Mouse (Mus musculus) layer of hippocampus, adult 2 months (tissue): ENCODE measurements at regions not wholly inside any gene's neighbourhood (a gene's known extent, or its start where the extent isn't known, plus 50 kb on each side); places are given as distances from the start of the nearest gene placed in this dataset.
A peak's percentile ranks its signal among the peaks of the same experiment; 100 is the strongest.

Experiments used
- DNase-seq, 2 experiments: peaks; one replicate each; pipeline ENCODE4 v3.0.0; 2022; ENCODE audit warnings: low spot score in 2 of 2
- H3K27ac ChIP-seq: fragments of 200-600 bp; 2 replicates; pipeline ENCODE4 v1.8.1; 2022
- H3K4me3 ChIP-seq: fragments of 200-600 bp; 2 replicates; pipeline ENCODE4 v1.8.1; 2022; ENCODE audit warnings: mild to moderate bottlenecking
- CTCF ChIP-seq: fragments of 200-600 bp; conservative IDR thresholded peaks from 2 replicates; pipeline ENCODE4 v1.8.1; 2022; ENCODE audit warnings: antibody characterized with exemption, mild to moderate bottlenecking, moderate library complexity

- no peak for TF ChIP-seq CTCF
- Histone ChIP-seq H3K4me3 (no peak overlapping the region), H3K27ac (no peak overlapping the region)
- no peak for DNase-seq
These were observed 206.7 kb upstream of the Eci2 start for GRCm38 (mm10) chr13:35233636-35234035.

GRCm38 (mm10) chr13:35241443-35241842 lies 214.5 kb upstream of the Eci2 start:
- Histone ChIP-seq H3K4me3 (no peak overlapping the region), H3K27ac (no peak overlapping the region)
- peak; percentile 23 to 27 for DNase-seq
- TF ChIP-seq CTCF: no peak

DNA sequence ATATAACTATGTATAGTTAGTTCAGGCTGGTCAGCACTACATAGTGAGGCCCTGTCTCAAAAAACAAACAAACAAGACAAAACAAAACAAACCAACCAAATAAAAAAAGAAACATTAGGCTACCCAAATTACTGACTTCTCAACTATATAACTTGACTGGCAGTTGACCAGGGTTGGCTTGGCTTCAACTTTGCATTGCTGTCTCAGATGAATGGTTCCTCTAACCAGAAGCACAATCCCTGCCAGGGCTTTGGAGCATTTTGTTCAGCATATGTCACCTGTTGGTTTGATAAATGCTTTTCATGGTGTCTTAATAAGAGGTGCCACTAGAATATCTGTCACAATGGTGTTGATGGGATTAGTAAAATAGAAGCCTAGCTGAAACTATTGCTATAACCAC lies 217.1 kb upstream of the Eci2 start:
- Histone ChIP-seq H3K4me3 (no peak overlapping the region), H3K27ac (no peak overlapping the region)
- TF ChIP-seq CTCF: no peak
- no peak for DNase-seq

DNA sequence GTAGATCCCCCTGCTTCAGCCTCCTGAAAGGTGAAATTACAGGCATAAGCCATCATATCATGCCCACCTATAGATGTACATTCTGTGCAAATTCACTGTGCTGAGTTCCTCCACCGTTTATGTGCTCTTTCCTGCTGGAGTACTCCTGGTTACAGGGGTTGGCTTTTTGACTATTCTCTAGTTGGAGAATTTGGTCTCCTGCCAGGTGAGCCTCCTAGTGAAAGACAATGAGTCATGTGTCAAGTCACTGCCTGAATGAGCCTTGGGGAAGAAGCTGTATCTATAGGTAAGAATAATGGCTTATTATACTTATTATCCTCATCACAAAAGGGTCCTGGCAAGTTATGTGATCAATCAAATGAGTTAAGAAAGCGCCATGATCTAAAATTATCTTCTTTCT lies 230.5 kb upstream of the Eci2 start:
- no peak overlapping the region for H3K27ac ChIP-seq
- no peak for DNase-seq
- no peak for TF ChIP-seq CTCF
- no peak overlapping the region for H3K4me3 ChIP-seq

GRCm38 (mm10) chr13:35258720-35259119 lies 231.8 kb upstream of the Eci2 start:
- no peak for DNase-seq
- no peak overlapping the region for H3K4me3 ChIP-seq
- no peak for TF ChIP-seq CTCF
- H3K27ac ChIP-seq: no peak overlapping the region

DNA sequence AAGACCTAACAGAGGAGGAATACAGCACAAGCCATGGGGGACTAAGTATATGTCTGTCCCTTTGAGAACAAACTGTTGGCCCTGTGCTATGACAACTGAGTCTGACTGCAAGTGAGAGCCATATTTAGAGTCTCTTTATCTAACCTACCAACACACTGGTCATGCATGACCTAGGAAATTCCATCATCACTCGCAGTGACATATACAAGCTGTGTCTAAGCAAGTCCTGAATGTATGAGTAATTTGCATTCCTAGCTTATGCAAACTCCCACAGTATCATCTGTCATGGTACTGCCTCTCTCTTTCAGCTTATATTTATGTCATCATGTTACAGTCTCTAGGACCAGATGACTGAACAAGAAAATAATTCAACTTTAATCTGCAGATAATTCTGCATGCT lies 257.1 kb upstream of the Eci2 start:
- no peak for TF ChIP-seq CTCF
- Histone ChIP-seq H3K4me3 (no peak overlapping the region), H3K27ac (no peak overlapping the region)
- no peak for DNase-seq

DNA sequence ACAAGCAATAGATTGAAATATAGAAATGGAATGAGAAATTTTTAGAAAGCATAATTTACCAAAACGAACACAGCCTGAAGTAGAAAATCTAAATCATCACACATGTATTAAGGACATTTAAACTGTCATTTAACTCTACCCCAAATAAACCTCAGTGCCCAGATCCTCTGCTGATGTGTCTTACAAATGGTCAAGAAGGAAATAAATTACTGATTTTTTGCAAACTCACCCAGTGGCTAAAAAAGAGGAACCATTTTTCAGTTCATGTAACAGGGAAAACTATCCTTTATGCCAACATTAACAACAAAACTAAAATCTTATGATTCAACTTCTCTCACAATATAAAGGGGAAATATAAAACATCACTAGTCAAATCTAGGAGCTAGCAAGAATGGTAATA lies 275.2 kb upstream of the Eci2 start:
- no peak for DNase-seq
- TF ChIP-seq CTCF: no peak
- H3K27ac ChIP-seq: no peak overlapping the region
- H3K4me3 ChIP-seq: no peak overlapping the region

GRCm38 (mm10) chr13:35316772-35317171 lies 289.9 kb upstream of the Eci2 start:
- H3K27ac ChIP-seq: no peak overlapping the region
- H3K4me3 ChIP-seq: no peak overlapping the region
- TF ChIP-seq CTCF: peak; percentile 33
- no peak for DNase-seq

DNA sequence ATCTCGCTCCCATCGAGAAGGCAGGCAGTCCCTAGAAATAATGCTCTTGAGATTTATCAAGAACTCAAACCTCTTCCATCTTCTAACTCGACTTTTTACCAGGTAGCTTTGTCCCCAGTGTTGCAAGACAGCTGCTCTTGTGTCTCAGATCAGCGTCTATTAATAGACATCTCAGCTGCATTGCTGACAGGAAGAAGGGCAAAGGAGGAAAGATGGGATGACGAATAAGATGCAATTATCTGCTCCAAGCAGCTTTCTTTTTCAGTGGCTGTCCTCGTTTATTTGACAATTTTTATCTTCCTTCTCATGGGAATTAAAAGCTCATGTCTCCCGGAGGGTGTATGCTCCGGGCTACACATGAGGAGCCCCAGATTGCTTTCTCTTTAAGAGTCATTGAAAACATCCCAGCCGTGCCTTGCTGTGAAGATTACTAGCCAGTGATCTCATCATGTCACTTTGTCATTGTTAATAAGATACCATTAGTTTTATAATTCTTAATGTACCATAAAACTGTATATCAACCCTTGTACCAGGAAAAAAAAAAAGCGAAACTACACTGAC lies 299.9 kb upstream of the Eci2 start:
- TF ChIP-seq CTCF: no peak
- no peak overlapping the region for H3K27ac ChIP-seq
- no peak overlapping the region for H3K4me3 ChIP-seq
- no peak for DNase-seq

- Histone ChIP-seq H3K27ac (no peak overlapping the region), H3K4me3 (no peak overlapping the region)
- TF ChIP-seq CTCF: no peak
- no peak for DNase-seq
These were observed 301.4 kb upstream of the Eci2 start for GRCm38 (mm10) chr13:35328320-35328719.

DNA sequence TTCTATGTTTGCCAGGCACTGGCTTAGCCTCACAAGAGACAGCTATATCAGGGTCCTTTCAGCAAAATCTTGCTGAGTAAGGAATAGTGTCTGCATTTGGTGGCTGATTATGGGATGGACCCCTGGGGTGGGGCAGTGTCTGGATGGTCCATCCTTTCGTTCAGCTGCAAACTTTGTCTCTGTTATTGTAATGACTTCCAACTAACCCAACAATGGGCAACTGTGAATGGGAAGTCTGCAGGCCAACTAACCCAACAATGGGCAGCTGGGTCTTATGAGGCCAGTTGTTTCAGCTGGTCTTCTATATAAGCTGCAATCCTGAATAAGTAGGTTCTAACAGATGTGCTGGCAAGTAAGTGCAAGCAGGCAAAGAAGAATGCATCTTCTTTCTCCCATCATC lies 304.0 kb upstream of the Eci2 start:
- no peak for DNase-seq
- Histone ChIP-seq H3K4me3 (no peak overlapping the region), H3K27ac (no peak overlapping the region)
- no peak for TF ChIP-seq CTCF

DNA sequence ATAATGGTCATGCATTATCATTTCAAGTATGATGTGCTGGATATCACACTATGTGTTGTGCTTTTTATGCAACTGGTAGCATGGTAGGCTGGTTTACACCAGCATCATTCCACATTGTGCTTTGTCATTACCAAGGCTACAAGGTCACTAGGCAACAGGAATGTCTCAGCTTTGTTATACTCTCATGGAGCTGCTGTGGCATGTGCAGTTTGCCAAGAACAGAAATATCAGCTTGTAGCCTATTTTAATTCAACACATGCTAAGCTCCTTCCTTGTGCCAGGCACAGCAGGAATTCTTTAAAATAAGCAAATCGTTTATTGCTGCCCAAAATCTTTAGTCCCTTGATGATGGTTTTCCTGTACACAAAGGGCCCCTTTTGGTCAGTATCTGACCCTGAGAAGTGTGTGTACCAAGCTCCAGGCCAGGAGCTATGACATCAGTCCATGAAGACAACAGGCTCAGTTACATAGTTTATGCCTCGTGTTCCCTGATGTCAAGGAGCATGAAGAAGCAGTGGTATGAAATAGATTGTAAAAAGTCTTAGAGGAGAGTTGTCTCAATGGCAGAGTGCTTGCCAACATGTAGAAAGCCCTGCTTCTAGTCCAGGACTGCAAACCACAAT lies 314.0 kb upstream of the Cdyl start:
- no peak for TF ChIP-seq CTCF
- H3K4me3 ChIP-seq: no peak overlapping the region
- DNase-seq: peak; percentile 21 to 34
- H3K27ac ChIP-seq: peak overlapping the region; percentile 80

GRCm38 (mm10) chr13:35348283-35348682 lies 311.4 kb upstream of the Cdyl start:
- DNase-seq: no peak
- TF ChIP-seq CTCF: no peak
- 0 out of 2 replicates have a peak overlapping the region, but pooled peaks have one; percentile 14 for H3K27ac ChIP-seq
- H3K4me3 ChIP-seq: no peak overlapping the region

DNA sequence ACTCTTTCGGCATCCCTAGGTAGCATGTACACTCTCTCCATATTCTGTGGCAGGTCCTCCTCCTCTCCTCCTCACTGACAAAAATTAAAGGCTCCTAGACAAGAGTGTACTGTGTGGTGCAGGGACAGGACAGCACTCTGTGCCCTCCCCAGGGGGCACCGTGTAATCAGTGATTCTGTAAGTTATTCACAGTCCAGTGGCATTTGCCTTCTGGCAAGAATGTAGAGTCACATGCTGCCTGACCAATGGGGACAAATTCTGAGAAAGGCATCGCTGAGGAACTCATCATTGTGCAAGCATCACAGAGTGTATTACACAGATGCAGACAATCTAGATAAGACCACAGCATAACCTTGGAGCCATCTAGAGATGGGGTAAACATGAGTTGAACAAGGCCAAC lies 300.3 kb upstream of the Cdyl start:
- no peak overlapping the region for H3K4me3 ChIP-seq
- TF ChIP-seq CTCF: no peak
- DNase-seq: no peak
- H3K27ac ChIP-seq: no peak overlapping the region
